Mouse (Mus musculus) ES-E14 (cell line): ENCODE results near the gene Hils1. TPM values are rescaled to one million over a fixed set of nuclear protein-coding genes. Genes with fewer than 3 reads are reported as not detected.

Source experiments
- DNase-seq: peaks from one replicate; pipeline ENCODE4 v3.0.0-alpha.2; 2013; ENCODE audit warnings: low read depth, low spot score
- H3K27ac ChIP-seq: 2 replicates; pipeline ENCODE4 v1.5.1; 2012; ENCODE audit warnings: low read depth, mild to moderate bottlenecking, low read length, moderate library complexity, mixed read lengths; ENCODE audit not compliant: poor library complexity, insufficient read depth, severe bottlenecking
- H3K36me3 ChIP-seq: 2 replicates; pipeline ENCODE4 v1.6.1; 2012; ENCODE audit warnings: mild to moderate bottlenecking, low read length, moderate library complexity, mixed read lengths; ENCODE audit not compliant: control insufficient read depth, poor library complexity, insufficient read depth, severe bottlenecking
- H3K4me1 ChIP-seq, 2 experiments: fragments of 150-350 bp in 1 of 2; sonication (generic) in 1 of 2; 2 replicates each; pipeline ENCODE4 v1.6.1; 2012; ENCODE audit warnings: low read length in 2 of 2, mild to moderate bottlenecking in 1 of 2, mixed read lengths in 1 of 2; ENCODE audit not compliant: control insufficient read depth in 2 of 2, insufficient read depth in 2 of 2, poor library complexity in 1 of 2
- H3K4me3 ChIP-seq, 2 experiments: fragments of 150-350 bp in 1 of 2; sonication (generic) in 1 of 2; 2 replicates each; pipeline ENCODE4 v1.5.1; 2012; ENCODE audit warnings: low read length in 2 of 2, low read depth in 1 of 2, mild to moderate bottlenecking in 1 of 2, mixed read lengths in 1 of 2; ENCODE audit not compliant: insufficient read depth in 1 of 2, poor library complexity in 1 of 2, severe bottlenecking in 1 of 2
- H3K9ac ChIP-seq: 2 replicates; pipeline ENCODE4 v1.6.1; 2012; ENCODE audit warnings: low read depth, mild to moderate bottlenecking, low read length, mixed read lengths; ENCODE audit not compliant: poor library complexity, insufficient read depth, severe bottlenecking
- H3K9me3 ChIP-seq: fragments of 150-350 bp; sonication (generic); 2 replicates; pipeline ENCODE4 v1.6.1; 2012; ENCODE audit warnings: low read depth, mild to moderate bottlenecking, low read length; ENCODE audit not compliant: control insufficient read depth, insufficient read depth
- CHD2 ChIP-seq: IDR thresholded peaks from 2 replicates; pipeline ENCODE4 v1.6.1; 2014; ENCODE audit warnings: mild to moderate bottlenecking, low read depth, low read length, inconsistent platforms
- HCFC1 ChIP-seq: IDR thresholded peaks from 2 replicates; pipeline ENCODE4 v1.6.1; 2012; ENCODE audit warnings: low read length, inconsistent platforms, borderline replicate concordance; ENCODE audit not compliant: insufficient read depth
- MAFK ChIP-seq: IDR thresholded peaks from 2 replicates; pipeline ENCODE4 v1.6.1; 2014; ENCODE audit warnings: mild to moderate bottlenecking, low read depth, low read length, inconsistent platforms; ENCODE audit not compliant: insufficient read depth
- ZC3H11A ChIP-seq: IDR thresholded peaks from 2 replicates; pipeline ENCODE4 v1.6.1; 2012; ENCODE audit warnings: low read depth, mild to moderate bottlenecking, inconsistent platforms, low read length, borderline replicate concordance
- ZNF384 ChIP-seq: IDR thresholded peaks from 2 replicates; pipeline ENCODE4 v1.6.1; 2012; ENCODE audit warnings: low read depth, low read length, inconsistent platforms
- in situ Hi-C, 2 experiments: fragments of 600-800 bp; cut with MboI; formaldehyde crosslinking; loops; one replicate each; pipeline ENCODE4 v1.15.1; 2025; ENCODE audit warnings: low sequenced_read_pairs in 2 of 2, inconsistent platforms in 1 of 2; ENCODE audit not compliant: unreplicated experiment in 2 of 2
- total RNA-seq: library from RNA; depleted of rRNA; stranded (reverse); fragments of 300-350 nt; gene quantifications from 2 replicates; pipeline ENCODE4 v1.2.3, GENCODE M21; 2012

The Hils1 gene
- total RNA-seq, 1 experiment, result not detected

GRCm38 (mm10) chr11:94955103-94955502 lies 12.3 kb upstream of the Hils1 start:
- DNase-seq, result no peak
- no peak for TF ChIP-seq MAFK
- TF ChIP-seq ZC3H11A, result no peak
- Histone ChIP-seq H3K4me3 (no peak overlapping the region), H3K9ac (no peak overlapping the region), H3K36me3 (no peaks in the 10 kb centered on the region), H3K9me3 (no peaks in the 10 kb centered on the region), H3K4me1 (peaks cover 9 to 20% of the 10 kb centered on the region in 2 experiments; a peak in 2 of 4 replicates), H3K27ac (no peak overlapping the region)
- in situ Hi-C loops, result no loop called here

- Histone ChIP-seq H3K4me1 (peaks cover 6 to 14% of the 10 kb centered on the region in 2 experiments; a peak in 2 of 4 replicates), H3K27ac (peak overlapping the region; percentile 83; the same call in 1 of the 2 replicates), H3K36me3 (no peaks in the 10 kb centered on the region), H3K9ac (peak overlapping the region; percentile 48; the same call in 1 of the 2 replicates), H3K4me3 (peak overlapping the region; percentile 34 to 38), H3K9me3 (no peaks in the 10 kb centered on the region)
- no peak for TF ChIP-seq HCFC1
- TF ChIP-seq ZNF384, result no peak
- DNase-seq, result peak; percentile 53
- in situ Hi-C loops, result no loop called here
These were observed 9.7 kb upstream of the Hils1 start for GRCm38 (mm10) chr11:94957693-94958064.

- DNase-seq, result peak; percentile 83
- in situ Hi-C loops, result no loop called here
- H3K4me1 ChIP-seq, result peaks cover 6 to 18% of the 10 kb centered on the region in 2 experiments; a peak in 2 of 4 replicates
- peak overlapping the region; percentile 83; the same call in 1 of the 2 replicates for H3K27ac ChIP-seq
- peak overlapping the region; percentile 48; the same call in 1 of the 2 replicates for H3K9ac ChIP-seq
- peak overlapping the region; percentile 34 to 38 for H3K4me3 ChIP-seq
- H3K36me3 ChIP-seq, result no peaks in the 10 kb centered on the region
- no peaks in the 10 kb centered on the region for H3K9me3 ChIP-seq
- TF ChIP-seq MAFK (no peak), ZNF384 (no peak)
These were observed 9.1 kb upstream of the Hils1 start for GRCm38 (mm10) chr11:94958065-94958858.

GRCm38 (mm10) chr11:94962534-94963101 lies 4.8 kb upstream of the Hils1 start:
- TF ChIP-seq ZC3H11A, result no peak
- no peak for TF ChIP-seq CHD2
- no peak for TF ChIP-seq MAFK
- TF ChIP-seq ZNF384, result no peak
- TF ChIP-seq HCFC1, result no peak
- Histone ChIP-seq H3K9me3 (no peaks in the 10 kb centered on the region), H3K36me3 (no peaks in the 10 kb centered on the region), H3K4me3 (no peak overlapping the region), H3K27ac (no peak overlapping the region), H3K4me1 (peaks cover 9 to 18% of the 10 kb centered on the region in 2 experiments; a peak in 3 of 4 replicates), H3K9ac (no peak overlapping the region)
- in situ Hi-C loops, result no loop called here
- DNase-seq, result no peak
